8 mouse cellular contexts compared by ENCODE assay signal in genomic region chr10:13967451-13968233, GRCm38 (mm10). TPM values are rescaled to one million over a fixed set of nuclear protein-coding genes. Genes with fewer than 3 reads are reported as not detected.
DNase-seq lines count a peak whose midpoint lies in the region; ATAC-seq lines count a peak whose summit lies in the region.

No protein-coding gene starts in this region.

- peak; percentile 93 for DNase-seq in CD4-positive, CD25-positive, alpha-beta regulatory T cell, adult 2 months (ENCODE audit: low read depth, low spot score)
- DNase-seq in c-Kit-positive CD71-negative TER-119-negative erythroid progenitor cells, embryonic 14.5 days (ENCODE audit: low read depth) = peak; percentile 52
- DNase-seq in heart, postnatal 14 days = peak; percentile 85 to 86
- peak; percentile 81 for DNase-seq in layer of hippocampus, adult 11-12 months (ENCODE audit: low spot score)

- ATAC-seq in forebrain, embryonic 15.5 days (replicated peaks) = peak; percentile 66
- ATAC-seq in liver, embryonic 16.5 days (ENCODE audit: low read depth) = no peak
- ATAC-seq in neural tube, embryonic 12.5 days (ENCODE audit: low FRiP score, low read depth) = peak; percentile 57
- peak; percentile 48 for ATAC-seq in stomach, embryonic 16.5 days (ENCODE audit: insufficient read depth, low FRiP score)

- no peaks in the 10 kb centered on the region for H3K36me3 ChIP-seq in forebrain, embryonic 15.5 days
- no peaks in the 10 kb centered on the region for H3K36me3 ChIP-seq in liver, embryonic 16.5 days (ENCODE audit: control insufficient read depth, insufficient read depth)
- no peaks in the 10 kb centered on the region for H3K36me3 ChIP-seq in neural tube, embryonic 12.5 days
- H3K36me3 ChIP-seq in stomach, embryonic 16.5 days (ENCODE audit: control insufficient read depth, insufficient read depth, low read length) = no peaks in the 10 kb centered on the region

- peak overlapping the region; percentile 98 for H3K27ac ChIP-seq in forebrain, embryonic 15.5 days (replicated peaks)
- H3K27ac ChIP-seq in liver, embryonic 16.5 days (ENCODE audit: low read length) = no peak overlapping the region
- H3K27ac ChIP-seq in neural tube, embryonic 12.5 days = peak overlapping the region; percentile 97
- H3K27ac ChIP-seq in stomach, embryonic 16.5 days (ENCODE audit: low read length) = peak overlapping the region; percentile 98

- no peaks in the 10 kb centered on the region for H3K9me3 ChIP-seq in forebrain, embryonic 15.5 days
- H3K9me3 ChIP-seq in liver, embryonic 16.5 days (replicated peaks; ENCODE audit: control insufficient read depth, low read length) = no peaks in the 10 kb centered on the region
- H3K9me3 ChIP-seq in neural tube, embryonic 12.5 days = no peaks in the 10 kb centered on the region
- no peaks in the 10 kb centered on the region for H3K9me3 ChIP-seq in stomach, embryonic 16.5 days (replicated peaks; ENCODE audit: control insufficient read depth, low read length)

- H3K4me1 ChIP-seq in forebrain, embryonic 15.5 days = peaks cover 15% of the 10 kb centered on the region
- no peaks in the 10 kb centered on the region; the same call in 1 of the 2 replicates for H3K4me1 ChIP-seq in liver, embryonic 16.5 days (ENCODE audit: control insufficient read depth, low read depth, low read length)
- H3K4me1 ChIP-seq in neural tube, embryonic 12.5 days = peaks cover 5% of the 10 kb centered on the region; the same call in 1 of the 2 replicates
- H3K4me1 ChIP-seq in stomach, embryonic 16.5 days (ENCODE audit: control insufficient read depth, insufficient read depth, low read length) = 0 out of 2 replicates have a peak, but pooled peaks cover 2% of the 10 kb centered on the region

- peak overlapping the region; percentile 75 for H3K4me3 ChIP-seq in forebrain, embryonic 15.5 days
- H3K4me3 ChIP-seq in liver, embryonic 16.5 days (ENCODE audit: low read depth, low read length) = peak overlapping the region; percentile 65
- peak overlapping the region; percentile 80 for H3K4me3 ChIP-seq in neural tube, embryonic 12.5 days
- H3K4me3 ChIP-seq in stomach, embryonic 16.5 days (replicated peaks; ENCODE audit: low read length) = peak overlapping the region; percentile 89

- H3K27me3 ChIP-seq in forebrain, embryonic 15.5 days = 0 out of 2 replicates have a peak, but pooled peaks cover 5% of the 10 kb centered on the region
- peaks cover 54% of the 10 kb centered on the region for H3K27me3 ChIP-seq in liver, embryonic 16.5 days (ENCODE audit: control insufficient read depth, insufficient read depth, low read depth, low read length)
- H3K27me3 ChIP-seq in neural tube, embryonic 12.5 days (replicated peaks) = no peaks in the 10 kb centered on the region
- no peaks in the 10 kb centered on the region for H3K27me3 ChIP-seq in stomach, embryonic 16.5 days (ENCODE audit: control insufficient read depth, insufficient read depth, low read length)

- under 1% methylated on average over 36 of the region's 36 CpGs for WGBS in forebrain, embryonic 15.5 days
- 1% methylated on average over 36 of the region's 36 CpGs for WGBS in liver, embryonic 16.5 days (ENCODE audit: insufficient replicate concordance)
- WGBS in neural tube, embryonic 12.5 days = under 1% methylated on average over 36 of the region's 36 CpGs
- under 1% methylated on average over 36 of the region's 36 CpGs for WGBS in stomach, embryonic 16.5 days

- H3K4me2 ChIP-seq in forebrain, embryonic 15.5 days (replicated peaks) = peak overlapping the region; percentile 94
- peak overlapping the region; percentile 74 for H3K4me2 ChIP-seq in liver, embryonic 16.5 days (ENCODE audit: low read depth, low read length)
- H3K4me2 ChIP-seq in neural tube, embryonic 12.5 days (replicated peaks) = peak overlapping the region; percentile 98
- peak overlapping the region; percentile 94 for H3K4me2 ChIP-seq in stomach, embryonic 16.5 days (ENCODE audit: low read depth, low read length)

- intact Hi-C loops in heart, postnatal 14 days (cut with DNase I) = loop anchor here (2.0 to 5.0 kb wide), 5 partner anchors 15 to 355 kb away; no protein-coding TSS in a partner anchor

- peak overlapping the region; percentile 84 for H3K9ac ChIP-seq in forebrain, embryonic 15.5 days (replicated peaks)
- H3K9ac ChIP-seq in liver, embryonic 16.5 days (ENCODE audit: low read depth, low read length) = peak overlapping the region; percentile 22; the same call in 1 of the 2 replicates
- H3K9ac ChIP-seq in neural tube, embryonic 12.5 days = peak overlapping the region; percentile 88
- peak overlapping the region; percentile 92 for H3K9ac ChIP-seq in stomach, embryonic 16.5 days (ENCODE audit: low read length)

RNA-seq across cellular contexts. Expression of gene Hivep2, which starts 1.8 kb away (rescaled TPM):
- polyA plus RNA-seq in forebrain, embryonic 15.5 days (2015; fragmentation: Nextera tagmentation; extraction: Ambion mirVana) = 27.1 and 28.3 TPM in 2 replicates
- 10 to 100 TPM; 28.1 to 28.8 TPM for total RNA-seq in heart, postnatal 14 days (2021)
- 0.55 and 0.68 TPM in 2 replicates for polyA plus RNA-seq in liver, embryonic 16.5 days (2015; fragmentation: Nextera tagmentation; extraction: Ambion mirVana)
- polyA plus RNA-seq in neural tube, embryonic 12.5 days (2016; fragmentation: Nextera tagmentation; extraction: Ambion mirVana) = 5.6 and 6.9 TPM in 2 replicates
- polyA plus RNA-seq in stomach, embryonic 16.5 days (2015; fragmentation: Nextera tagmentation; extraction: Ambion mirVana) = 5.6 and 6.2 TPM in 2 replicates

Comparison
In these comparisons a context has a peak if more than half of its experiments do, and no peak if none do; other contexts are left out.
1. H3K9ac ChIP-seq: peak in every context shown above with its lines; median percentile 92 in stomach, embryonic 16.5 days; 88 in neural tube, embryonic 12.5 days; 84 in forebrain, embryonic 15.5 days; 22 in liver, embryonic 16.5 days.